Mouse (Mus musculus): ENCODE measurements at regions not wholly inside any gene's neighbourhood (a gene's known extent, or its start where the extent isn't known, plus 50 kb on each side); places are given as distances from the start of the nearest gene placed in this dataset.

- DNase-seq (ENCODE audit: low read depth) = no peak
Observed at GRCm38 (mm10) chr13:42590415-42590814, 90.0 kb upstream of the Phactr1 start.

- no peak for DNase-seq (ENCODE audit: low read depth)
Observed at GRCm38 (mm10) chr13:42592945-42593344, 87.5 kb upstream of the Phactr1 start.

GRCm38 (mm10) chr13:42593488-42594170, 86.8 kb upstream of the Phactr1 start:
- no peak for DNase-seq (ENCODE audit: low read depth)

- DNase-seq (ENCODE audit: low read depth) = no peak
Observed at GRCm38 (mm10) chr13:42595180-42595579, 85.2 kb upstream of the Phactr1 start.

- DNase-seq (ENCODE audit: low read depth) = no peak
Observed at GRCm38 (mm10) chr13:42597781-42598180, 82.6 kb upstream of the Phactr1 start.

- DNase-seq (ENCODE audit: low read depth) = no peak
Observed at GRCm38 (mm10) chr13:42603308-42603707, 77.1 kb upstream of the Phactr1 start.

- no peak for DNase-seq (ENCODE audit: low read depth)
Observed at GRCm38 (mm10) chr13:42607735-42608134, 72.7 kb upstream of the Phactr1 start.

GRCm38 (mm10) chr13:42608963-42609362, 71.5 kb upstream of the Phactr1 start:
- DNase-seq (ENCODE audit: low read depth) = no peak

- DNase-seq (ENCODE audit: low read depth) = no peak
Observed at GRCm38 (mm10) chr13:42613326-42613725, 67.1 kb upstream of the Phactr1 start.

GRCm38 (mm10) chr13:42615826-42616225, 64.6 kb upstream of the Phactr1 start:
- DNase-seq (ENCODE audit: low read depth) = no peak

- no peak for DNase-seq (ENCODE audit: low read depth)
Observed at GRCm38 (mm10) chr13:42617225-42617624, 63.2 kb upstream of the Phactr1 start.

- no peak for DNase-seq (ENCODE audit: low read depth)
Observed at GRCm38 (mm10) chr13:42617844-42618243, 62.6 kb upstream of the Phactr1 start.

GRCm38 (mm10) chr13:42619555-42620280, 60.7 kb upstream of the Phactr1 start:
- DNase-seq (ENCODE audit: low read depth) = no peak

- no peak for DNase-seq (ENCODE audit: low read depth)
Observed at GRCm38 (mm10) chr13:42623491-42623890, 56.9 kb upstream of the Phactr1 start.

Data from gonadal fat pad, adult 2 months (tissue).